Mouse (Mus musculus) kidney, postnatal 36 days (tissue): ENCODE measurements at regions not wholly inside any gene's neighbourhood (a gene's known extent, or its start where the extent isn't known, plus 50 kb on each side); places are given as distances from the start of the nearest gene placed in this dataset.

ENCODE experiments used
- DNase-seq, 2 experiments: peaks; one replicate each; pipeline ENCODE4 v3.0.0; 2021 to 2022; ENCODE audit warnings: mixed read lengths in 2 of 2

- DNase-seq, result no peak
These were observed 87.0 kb upstream of the Hs6st1 start for GRCm38 (mm10) chr1:35981226-35981625.

DNA sequence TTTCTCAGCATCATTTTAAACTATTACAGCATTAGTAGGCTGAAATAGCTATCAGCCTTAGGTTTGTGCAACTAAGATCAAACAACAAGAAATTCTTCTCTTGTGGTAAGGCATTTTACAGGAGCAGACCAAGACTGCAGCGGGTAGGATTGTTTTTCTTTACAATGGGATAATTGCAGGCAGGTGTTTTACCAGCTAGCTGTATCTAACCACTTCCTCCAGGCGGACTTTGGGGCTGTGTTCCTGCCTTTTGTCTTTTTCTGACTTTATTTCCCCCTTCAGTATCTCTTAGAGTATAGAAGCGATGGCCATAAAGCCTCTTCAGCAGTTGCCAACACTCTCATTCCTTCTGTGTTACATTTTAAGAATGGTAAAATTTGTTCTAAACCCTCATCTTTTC lies 84.8 kb upstream of the Hs6st1 start:
- DNase-seq, result no peak

GRCm38 (mm10) chr1:35985318-35985717 lies 82.9 kb upstream of the Hs6st1 start:
- no peak for DNase-seq

DNA sequence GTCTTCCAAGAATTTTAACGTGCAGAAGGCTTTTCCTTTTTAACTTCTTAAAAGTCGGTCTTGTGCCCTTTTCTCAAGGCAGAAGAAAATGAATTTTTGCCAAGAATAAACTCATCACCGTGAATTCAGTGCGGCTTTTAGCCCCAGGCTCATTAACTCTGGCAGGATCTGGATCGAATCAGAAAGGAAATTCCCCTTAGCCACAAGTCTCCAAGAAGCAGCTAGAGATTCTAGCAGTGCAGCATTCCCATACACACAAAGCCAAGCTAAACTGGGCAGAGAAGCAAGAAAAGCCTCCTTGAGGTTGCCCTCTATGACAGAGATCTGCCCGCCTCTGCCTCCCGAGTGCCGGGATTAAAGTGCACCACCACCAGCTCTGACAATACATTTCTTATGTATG lies 81.5 kb upstream of the Hs6st1 start:
- no peak for DNase-seq

DNA sequence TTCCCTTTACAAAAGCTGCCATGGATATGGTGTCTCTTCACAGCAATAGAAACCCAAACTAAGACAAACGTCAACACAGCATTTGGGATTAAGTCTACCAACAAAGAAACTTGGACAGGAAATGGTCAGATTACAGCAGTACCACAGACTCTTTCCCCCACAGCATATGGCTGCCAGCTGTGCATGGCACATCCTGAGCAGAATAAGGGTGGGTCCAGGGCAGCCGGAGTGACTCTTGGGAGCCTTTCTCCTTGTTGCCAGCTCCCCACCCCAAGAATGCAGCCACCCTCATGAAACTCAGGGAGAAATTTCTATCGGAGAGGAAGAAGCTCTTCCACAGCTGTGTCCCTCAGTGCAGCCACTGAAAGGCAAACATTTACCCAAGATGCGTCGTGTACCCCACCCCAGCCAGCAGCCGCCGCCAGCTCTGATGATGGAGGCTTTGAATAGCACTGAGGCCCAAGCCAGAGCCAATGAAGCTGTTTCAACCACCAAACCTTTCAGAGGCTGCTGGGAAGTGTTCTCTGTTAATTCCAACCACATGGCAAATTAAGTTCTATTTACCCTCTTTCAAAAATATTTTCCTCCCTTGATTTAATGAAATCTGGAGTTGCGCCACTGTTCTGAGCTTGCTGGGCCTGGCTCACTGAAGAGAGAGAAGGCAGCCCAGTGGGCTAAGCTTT lies 75.8 kb upstream of the Hs6st1 start:
- DNase-seq, result no peak

DNA sequence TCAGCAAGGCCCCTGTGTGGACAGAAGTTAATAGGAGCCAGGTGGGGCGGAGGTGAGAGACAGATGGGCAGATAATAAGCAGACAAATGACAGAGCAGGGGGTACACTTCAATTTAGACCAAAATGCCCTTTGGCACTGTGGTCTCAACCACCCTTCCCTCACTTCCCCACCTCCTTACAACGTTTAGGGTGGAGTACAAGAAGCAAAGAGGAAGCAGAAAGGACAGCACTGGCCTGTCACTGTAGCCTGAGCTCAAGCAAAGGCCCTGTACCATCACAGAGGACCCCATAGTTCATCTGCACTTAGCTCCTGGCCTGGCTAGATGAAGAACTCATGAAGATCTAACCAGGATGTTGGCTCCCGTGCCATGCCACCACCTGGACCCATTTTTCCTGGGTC lies 75.3 kb upstream of the Hs6st1 start:
- DNase-seq, result no peak

GRCm38 (mm10) chr1:35995691-35996090 lies 72.5 kb upstream of the Hs6st1 start:
- no peak for DNase-seq

DNA sequence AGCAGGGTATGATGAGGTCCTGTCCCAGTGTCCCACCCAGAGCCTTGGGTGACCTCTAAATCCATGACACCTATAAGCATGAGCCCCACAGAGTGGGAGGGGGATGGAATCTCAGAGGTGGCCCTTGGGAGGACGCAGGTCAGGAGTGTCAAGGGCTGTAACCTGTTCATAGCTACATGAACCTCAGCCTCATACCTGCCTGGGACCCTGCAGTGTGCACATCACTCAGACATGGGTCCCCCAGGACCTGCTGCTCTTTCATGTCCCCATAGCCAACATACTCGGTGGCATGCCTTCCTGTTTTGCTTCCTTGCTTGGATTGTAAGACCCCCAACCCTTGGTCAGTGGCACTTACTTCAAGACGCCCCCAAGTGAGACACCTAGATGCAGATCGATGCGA lies 66.9 kb upstream of the Hs6st1 start:
- no peak for DNase-seq

- DNase-seq, result no peak
These were observed 66.4 kb upstream of the Hs6st1 start for GRCm38 (mm10) chr1:36001821-36002220.

GRCm38 (mm10) chr1:36003592-36003991 lies 64.6 kb upstream of the Hs6st1 start:
- no peak for DNase-seq

GRCm38 (mm10) chr1:36008598-36008997 lies 59.6 kb upstream of the Hs6st1 start:
- no peak for DNase-seq

DNA sequence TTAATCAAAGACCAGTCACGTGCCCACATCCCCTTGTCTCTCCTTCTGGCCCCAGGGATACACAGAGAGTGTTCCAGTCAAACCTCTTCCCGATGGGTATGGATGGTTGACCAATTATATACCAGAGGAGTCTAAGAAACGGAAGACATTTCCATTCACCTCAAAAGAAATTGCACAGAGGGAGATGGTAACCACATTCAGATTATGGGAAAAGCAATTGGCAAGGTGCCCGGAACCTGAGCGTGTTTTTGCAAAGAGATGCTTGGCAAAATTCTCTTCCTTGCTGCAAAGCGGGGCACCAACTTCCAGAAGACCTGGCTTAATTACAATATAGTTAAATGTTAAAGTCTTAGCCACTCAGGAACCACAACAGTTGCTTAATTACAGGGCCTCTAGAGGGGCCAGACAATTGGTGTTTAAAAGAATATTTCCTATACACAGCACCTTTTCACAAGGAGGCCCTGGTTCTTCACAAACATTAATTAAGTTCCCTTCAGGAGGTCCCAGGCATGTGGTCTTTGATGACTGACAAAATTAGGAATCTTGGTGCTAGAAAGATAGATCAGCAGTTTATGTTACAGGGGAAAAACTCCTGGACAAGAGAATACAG lies 59.1 kb upstream of the Hs6st1 start:
- peak; percentile 35 to 59 for DNase-seq

DNA sequence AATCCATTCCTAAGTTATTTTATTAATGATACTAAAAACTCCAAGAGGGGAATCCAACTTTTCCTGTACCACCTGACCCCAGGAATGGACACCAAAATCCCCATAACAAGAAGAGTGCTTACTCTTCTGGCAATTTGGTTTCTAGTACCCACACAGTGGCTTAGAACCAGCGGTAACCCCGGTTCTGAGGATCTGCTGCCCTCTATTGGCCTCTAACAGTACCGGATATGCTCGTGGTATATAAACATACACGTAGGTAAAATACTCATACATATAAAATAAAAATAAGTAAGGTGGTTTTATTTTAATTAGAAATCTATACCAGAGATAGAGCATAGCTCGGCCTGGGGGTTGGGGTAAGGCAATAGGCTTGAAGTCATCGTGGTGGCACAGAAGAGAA lies 58.0 kb upstream of the Hs6st1 start:
- DNase-seq, result no peak

DNA sequence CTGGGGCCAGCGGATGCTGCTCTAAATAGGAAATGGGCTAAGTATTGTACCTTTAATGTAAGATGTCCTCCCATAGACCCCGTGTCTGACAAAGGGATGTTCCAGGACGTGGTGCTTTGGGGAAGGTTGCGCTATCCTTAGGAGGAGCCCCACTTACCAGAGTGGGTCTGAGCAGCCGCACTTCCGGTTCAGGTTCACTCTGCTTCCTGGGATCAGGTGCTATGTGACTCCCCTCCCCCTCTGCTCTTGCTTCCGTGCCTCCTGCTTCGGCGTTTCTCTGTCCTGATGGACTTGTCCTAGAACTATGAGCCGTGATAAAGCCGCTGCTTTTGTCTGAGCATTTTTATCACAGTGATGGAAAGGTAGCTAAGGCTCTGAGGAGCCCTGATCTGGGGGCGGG lies 57.4 kb upstream of the Hs6st1 start:
- DNase-seq, result no peak

- DNase-seq, result no peak
These were observed 56.0 kb upstream of the Hs6st1 start for GRCm38 (mm10) chr1:36012081-36012765.

GRCm38 (mm10) chr1:36013823-36014341 lies 54.3 kb upstream of the Hs6st1 start:
- peak; percentile 76 to 83 for DNase-seq

- DNase-seq, result no peak
These were observed 53.8 kb upstream of the Hs6st1 start for GRCm38 (mm10) chr1:36014372-36014771.

- peak in 1 of 2 experiments; percentile 33 for DNase-seq
These were observed 53.0 kb upstream of the Hs6st1 start for GRCm38 (mm10) chr1:36015210-36015609.

- DNase-seq, result peak; percentile 20 to 41
These were observed 51.6 kb upstream of the Hs6st1 start for GRCm38 (mm10) chr1:36016566-36016965.

DNA sequence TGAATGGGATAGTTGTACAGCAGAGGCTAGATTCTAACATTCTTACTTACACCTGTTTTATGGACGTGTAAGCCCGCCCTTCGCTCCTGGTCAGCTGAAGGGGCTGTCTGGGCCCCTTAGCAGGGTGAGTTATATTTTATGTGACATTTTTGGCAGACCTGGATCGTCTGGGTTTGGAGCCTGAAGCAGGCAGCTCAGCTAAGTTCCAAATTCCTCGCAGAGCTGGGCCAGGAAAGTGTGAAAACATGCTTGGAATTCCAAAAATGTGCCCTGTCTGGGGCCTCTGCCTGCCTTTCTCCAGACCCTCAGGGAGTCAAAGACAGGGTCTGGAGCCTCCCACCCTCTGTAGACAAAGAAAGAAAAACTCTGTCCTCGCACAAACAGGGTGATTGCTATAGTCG lies 51.1 kb upstream of the Hs6st1 start:
- DNase-seq, result peak; percentile 60 to 69

DNA sequence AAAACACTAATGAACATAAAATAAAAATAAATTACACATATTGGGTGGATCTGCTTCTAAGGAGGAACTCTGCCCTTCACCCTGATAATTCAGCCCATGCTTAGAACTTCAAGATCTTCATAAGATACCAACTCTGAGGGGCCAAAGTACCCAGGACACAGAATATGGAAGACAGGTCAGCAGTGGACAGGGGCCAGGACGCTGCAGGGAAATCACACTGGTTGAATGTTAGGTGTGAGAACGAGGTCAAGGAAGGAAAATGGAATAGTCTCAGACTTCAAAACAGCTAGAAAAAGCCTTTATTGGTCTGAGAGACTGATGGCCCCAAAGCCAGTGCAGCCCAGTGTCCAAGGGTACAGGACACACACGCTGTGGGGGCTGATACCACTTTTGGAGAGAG lies 50.5 kb upstream of the Hs6st1 start:
- DNase-seq, result peak in 1 of 2 experiments; percentile 36
